ENCODE assay signal across 1 mouse cellular context in the genomic region with DNA sequence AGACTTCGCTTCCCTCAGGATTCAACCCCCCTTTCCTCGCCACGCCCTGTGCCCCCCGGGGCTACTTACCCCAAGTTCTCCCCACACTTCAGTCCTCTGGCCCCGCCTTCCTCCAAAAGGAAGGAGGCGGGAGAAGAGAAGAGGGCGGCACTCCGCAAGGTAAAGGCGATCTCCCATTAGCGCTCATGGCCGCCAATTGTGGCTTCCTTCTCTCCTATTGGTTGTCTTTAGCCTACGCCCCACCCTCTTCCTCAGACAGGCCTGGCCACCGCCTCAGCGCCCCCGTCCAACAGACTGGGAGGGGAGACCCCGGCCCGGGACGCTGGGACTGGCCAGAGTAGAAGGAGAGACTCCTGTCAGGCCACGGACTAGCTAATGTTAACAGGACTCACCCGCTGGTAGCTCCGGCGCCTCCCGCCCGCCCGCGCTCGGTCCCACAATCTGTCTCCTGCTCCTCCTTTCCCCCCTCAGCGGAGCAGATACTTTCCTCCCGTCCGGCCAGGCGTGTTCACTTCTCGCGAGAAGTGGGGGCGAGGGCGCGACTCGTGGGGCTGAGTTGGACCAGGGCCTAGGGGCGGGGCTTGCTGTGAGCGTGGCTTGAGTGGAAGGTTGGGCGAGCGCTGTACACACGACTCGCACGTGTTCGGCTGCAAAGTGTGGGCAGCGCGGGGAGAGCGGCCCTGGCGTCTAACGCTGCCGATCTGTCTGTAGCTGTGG.
TF ChIP-seq lines count a peak whose summit lies in the region.

A gene (minus strand): TSS at position 98 of the 717 bp plus-strand sequence.
A gene (minus strand): TSS at position 495 of the 717 bp plus-strand sequence.

TF ChIP-seq in MEL, 35 proteins besides CTCF, POLR2A, EP300 and RAD21 (continued from another document):
- TF ChIP-seq ELF1 (IDR thresholded peaks at IDR 0.05; ENCODE audit: low read depth, low read length) (peak; percentile 66; the same call in 1 of the 2 replicates), TCF12 (IDR thresholded peaks at IDR 0.05; ENCODE audit: low read depth, low read length) (peak; percentile 58; the same call in 1 of the 2 replicates), MAX (IDR thresholded peaks at IDR 0.05; ENCODE audit: low read length) (peak; percentile 97), E2F4 (IDR thresholded peaks at IDR 0.05; ENCODE audit: borderline replicate concordance, low read depth, low read length) (peak; percentile 75; the same call in 1 of the 2 replicates), TAL1 (IDR thresholded peaks at IDR 0.05; ENCODE audit: low read length) (no peak), NELFE (IDR thresholded peaks at IDR 0.05; ENCODE audit: low read depth, low read length) (peak; percentile 95), KAT2A (conservative IDR thresholded peaks at IDR 0.05; ENCODE audit: low read depth, low read length) (no peak; the same call in 1 of the 2 replicates), MAFK (IDR thresholded peaks at IDR 0.05; ENCODE audit: borderline replicate concordance, low read depth, low read length) (no peak), GABPA (IDR thresholded peaks at IDR 0.05; ENCODE audit: low read depth, low read length) (no peak), POLR2AphosphoS2 (IDR thresholded peaks at IDR 0.05; ENCODE audit: low read length) (peak; percentile 99), ETS1 (IDR thresholded peaks at IDR 0.05; ENCODE audit: low read depth, low read length) (peak; percentile 74; the same call in 1 of the 2 replicates), MEF2A (IDR thresholded peaks at IDR 0.05; ENCODE audit: extremely low read depth, insufficient replicate concordance, low read depth, low read length, poor library complexity, severe bottlenecking) (no peak), MAZ (IDR thresholded peaks at IDR 0.05; ENCODE audit: low read depth, low read length) (peak; percentile 95), MYC (IDR thresholded peaks at IDR 0.05; ENCODE audit: low read depth, low read length) (peak; percentile 92), RCOR1 (IDR thresholded peaks at IDR 0.05; ENCODE audit: low read depth, low read length) (no peak; the same call in 1 of the 2 replicates), POLR2AphosphoS5 (IDR thresholded peaks at IDR 0.05; ENCODE audit: borderline replicate concordance, low read depth, low read length) (no peak), ZMIZ1 (IDR thresholded peaks at IDR 0.05; ENCODE audit: low read depth, low read length) (peak; percentile 94), UBTF (IDR thresholded peaks at IDR 0.05; ENCODE audit: borderline replicate concordance, insufficient read depth, low read depth, low read length) (no peak), ZNF384 (IDR thresholded peaks at IDR 0.05; ENCODE audit: low read depth, low read length) (no peak), SMC3 (IDR thresholded peaks at IDR 0.05; ENCODE audit: low read depth, low read length) (no peak), NRF1 (IDR thresholded peaks at IDR 0.05; ENCODE audit: insufficient read depth, low read depth, low read length, poor library complexity, severe bottlenecking) (0 out of 2 replicates have a peak, but pooled peaks have one; percentile 29)
